Mouse (Mus musculus): ENCODE measurements around the gene Ift122.

The Ift122 gene

GRCm38 (mm10) chr6:115959151-115959691, 106.0 kb downstream of the Ift122 start:
- DNase-seq (ENCODE audit: low spot score in 2 of 2): no peak

GRCm38 (mm10) chr6:115960322-115960721, 107.1 kb downstream of the Ift122 start:
- DNase-seq (ENCODE audit: low spot score in 2 of 2): no peak

- no peak for DNase-seq (ENCODE audit: low spot score in 2 of 2)
These were observed 108.5 kb downstream of the Ift122 start for GRCm38 (mm10) chr6:115961743-115962142.

GRCm38 (mm10) chr6:115962439-115963085, 109.3 kb downstream of the Ift122 start:
- DNase-seq (ENCODE audit: low spot score in 2 of 2): no peak

GRCm38 (mm10) chr6:115963656-115964055, 110.4 kb downstream of the Ift122 start:
- no peak for DNase-seq (ENCODE audit: low spot score in 2 of 2)

GRCm38 (mm10) chr6:115966227-115966966, 113.1 kb downstream of the Ift122 start:
- no peak for DNase-seq (ENCODE audit: low spot score in 2 of 2)

- DNase-seq (ENCODE audit: low spot score in 2 of 2): no peak
These were observed 114.1 kb downstream of the Ift122 start for GRCm38 (mm10) chr6:115967291-115967880.

GRCm38 (mm10) chr6:115968086-115968485, 114.8 kb downstream of the Ift122 start:
- no peak for DNase-seq (ENCODE audit: low spot score in 2 of 2)

- no peak for DNase-seq (ENCODE audit: low spot score in 2 of 2)
These were observed 115.4 kb downstream of the Ift122 start for GRCm38 (mm10) chr6:115968700-115969099.

GRCm38 (mm10) chr6:115969103-115969502, 115.8 kb downstream of the Ift122 start:
- DNase-seq (ENCODE audit: low spot score in 2 of 2): no peak

- DNase-seq (ENCODE audit: low spot score in 2 of 2): peak; percentile 58 to 64
These were observed 116.7 kb downstream of the Ift122 start for GRCm38 (mm10) chr6:115969952-115970351.

- no peak for DNase-seq (ENCODE audit: low spot score in 2 of 2)
These were observed 118.2 kb downstream of the Ift122 start for GRCm38 (mm10) chr6:115971273-115972060.

- no peak for DNase-seq (ENCODE audit: low spot score in 2 of 2)
These were observed 119.0 kb downstream of the Ift122 start for GRCm38 (mm10) chr6:115972083-115972764.

GRCm38 (mm10) chr6:115973139-115973875, 120.0 kb downstream of the Ift122 start:
- no peak for DNase-seq (ENCODE audit: low spot score in 2 of 2)

GRCm38 (mm10) chr6:115973881-115974662, 120.8 kb downstream of the Ift122 start:
- DNase-seq (ENCODE audit: low spot score in 2 of 2): no peak

- DNase-seq (ENCODE audit: low spot score in 2 of 2): no peak
These were observed 122.3 kb downstream of the Ift122 start for GRCm38 (mm10) chr6:115975606-115976005.

All from spleen, postnatal 36 days (tissue).